Mouse (Mus musculus) myocyte (in vitro differentiated cells): Measurements from ENCODE around the gene Cd200r4.

Source experiments
- MYOG ChIP-seq, 3 experiments: IDR thresholded peaks; one replicate each; pipeline ENCODE4 v1.6.1; 2011; ENCODE audit warnings: control low read depth in 2 of 3, low read depth in 2 of 3, mild to moderate bottlenecking in 2 of 3; ENCODE audit not compliant: insufficient read length in 2 of 3, control insufficient read depth in 1 of 3, insufficient read depth in 1 of 3
- POLR2A ChIP-seq: IDR thresholded peaks from one replicate; pipeline ENCODE4 v1.6.1; 2011; ENCODE audit warnings: low read depth, mild to moderate bottlenecking, control low read depth, moderate library complexity; ENCODE audit not compliant: insufficient read length
- SRF ChIP-seq: IDR thresholded peaks from one replicate; pipeline ENCODE4 v1.6.1; 2011; ENCODE audit warnings: low read depth; ENCODE audit not compliant: control insufficient read depth, insufficient read length
- USF1 ChIP-seq: IDR thresholded peaks from one replicate; pipeline ENCODE4 v1.6.1; 2011; ENCODE audit warnings: low read depth, mild to moderate bottlenecking, control low read depth, moderate library complexity

GRCm38 (mm10) chr16:44875178-44875577 lies 63.6 kb downstream of the Cd200r4 start:
- TF ChIP-seq USF1 (no peak), MYOG (IDR thresholded peaks at IDR 0.05; ENCODE audit: control insufficient read depth in 1 of 3, insufficient read depth in 1 of 3, insufficient read length in 2 of 3, low read depth in 2 of 3) (no peak), POLR2A (no peak), SRF (no peak)
